Mouse (Mus musculus): ENCODE measurements around the gene Nub1. TPM values are rescaled to one million over a fixed set of nuclear protein-coding genes. Genes with fewer than 3 reads are reported as not detected.

Gene Nub1
- total RNA-seq, 2 experiments from 2014 or later: 31.1 to 33.2 TPM

DNA sequence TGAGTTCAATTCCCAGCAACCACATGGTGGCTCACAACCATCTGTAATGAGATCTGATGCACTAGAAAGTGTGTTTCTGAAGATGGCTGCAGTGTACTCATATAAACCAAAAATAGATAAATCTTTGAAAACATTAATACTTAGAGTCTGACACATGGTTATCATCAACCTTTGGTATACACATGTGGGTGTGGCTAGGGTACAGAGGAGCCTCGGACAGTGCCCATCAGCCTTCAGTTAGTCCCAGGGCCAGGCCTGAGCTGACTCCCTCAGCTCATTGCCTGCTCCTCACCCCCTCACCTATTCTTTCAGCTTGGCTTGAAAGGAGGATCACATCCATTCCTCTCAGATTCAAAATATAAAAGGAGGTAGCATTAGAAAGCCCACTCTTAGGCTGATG is 53.2 kb downstream of the Nub1 start:
- no peak for DNase-seq (ENCODE audit: low spot score)

DNA sequence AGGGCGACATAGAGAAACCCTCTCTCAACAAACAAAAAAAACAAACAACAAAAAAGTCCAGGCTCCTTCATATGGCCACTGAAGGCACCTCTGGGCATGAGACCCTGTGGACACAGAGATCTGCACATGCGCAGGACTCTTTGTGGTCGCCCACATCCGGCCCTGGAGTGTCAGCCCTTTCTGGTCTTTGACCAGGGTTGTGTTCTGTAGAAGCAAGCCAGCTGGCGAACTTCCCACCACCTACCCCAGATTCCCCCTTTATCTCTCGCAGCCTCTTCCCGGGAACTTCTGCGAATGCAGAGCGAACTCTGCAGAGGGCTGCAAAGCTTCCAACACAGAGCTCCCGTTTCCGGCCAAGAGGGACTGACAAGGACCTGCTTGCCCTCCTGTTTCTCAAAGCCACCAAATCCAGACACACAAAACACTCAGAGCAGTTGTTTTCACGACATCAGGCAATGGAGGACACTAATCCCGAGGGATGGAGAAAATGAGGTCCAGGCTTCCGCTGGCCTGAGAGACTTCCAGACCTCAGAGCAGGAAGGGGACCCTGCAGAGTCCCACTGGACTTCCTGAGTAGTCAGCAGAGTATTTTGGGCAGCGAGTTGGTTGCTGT is 53.9 kb downstream of the Nub1 start:
- peak; percentile 58 for DNase-seq (ENCODE audit: low spot score)

DNA sequence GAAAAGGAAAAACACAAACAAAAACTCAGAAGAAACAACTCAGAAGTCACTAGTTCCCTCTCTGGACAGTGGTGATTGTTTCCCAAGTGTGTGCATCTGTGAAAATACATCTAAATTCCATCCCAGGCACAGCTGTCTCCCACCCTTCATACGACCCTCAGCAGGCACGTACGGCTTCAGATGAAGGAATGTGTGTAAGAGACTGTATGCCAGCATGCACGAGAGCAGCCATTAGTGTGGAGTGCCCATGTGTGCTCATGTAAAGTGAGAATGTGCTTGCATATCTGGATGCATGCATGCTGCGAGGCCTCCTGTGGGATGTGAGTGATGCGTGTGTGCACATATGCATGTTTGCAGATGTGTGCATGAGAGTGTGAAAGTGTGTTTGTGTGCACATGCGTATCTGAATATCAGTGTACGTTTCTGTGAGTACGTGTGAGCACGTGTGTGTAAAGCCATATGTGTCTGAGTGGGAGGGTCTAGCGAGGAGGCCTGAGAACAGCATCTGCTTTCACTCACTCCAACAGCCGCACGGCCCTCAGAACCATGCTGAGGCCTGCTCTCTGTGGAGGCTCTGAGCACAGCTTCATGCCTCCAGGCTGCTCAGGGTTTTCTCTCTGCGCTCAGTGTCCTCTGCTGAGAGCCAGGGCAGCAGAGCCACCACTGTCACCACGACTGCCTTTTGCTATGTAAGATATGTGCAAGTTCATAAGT is 56.0 kb downstream of the Nub1 start:
- no peak for DNase-seq (ENCODE audit: low spot score)

DNA sequence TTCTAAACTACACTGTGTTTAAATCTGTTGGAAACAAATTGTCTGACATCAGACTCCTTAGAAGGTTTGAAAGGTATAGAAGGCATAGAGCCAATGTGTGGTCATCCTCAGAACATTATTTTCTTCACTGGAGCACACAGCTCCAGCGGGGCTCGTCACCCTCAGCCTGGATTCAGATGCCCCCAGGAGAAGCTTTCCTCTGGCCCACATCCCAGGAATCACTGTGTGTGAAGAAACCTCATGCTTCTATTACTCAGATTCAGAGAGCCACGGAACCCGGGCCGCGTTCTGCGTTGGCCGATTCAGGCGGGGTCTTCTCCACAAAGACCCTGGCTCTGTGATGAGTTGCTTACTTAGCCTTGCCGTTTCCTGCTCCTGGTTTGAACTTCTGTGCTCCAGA is 58.6 kb downstream of the Nub1 start:
- no peak for DNase-seq (ENCODE audit: low spot score)

DNA sequence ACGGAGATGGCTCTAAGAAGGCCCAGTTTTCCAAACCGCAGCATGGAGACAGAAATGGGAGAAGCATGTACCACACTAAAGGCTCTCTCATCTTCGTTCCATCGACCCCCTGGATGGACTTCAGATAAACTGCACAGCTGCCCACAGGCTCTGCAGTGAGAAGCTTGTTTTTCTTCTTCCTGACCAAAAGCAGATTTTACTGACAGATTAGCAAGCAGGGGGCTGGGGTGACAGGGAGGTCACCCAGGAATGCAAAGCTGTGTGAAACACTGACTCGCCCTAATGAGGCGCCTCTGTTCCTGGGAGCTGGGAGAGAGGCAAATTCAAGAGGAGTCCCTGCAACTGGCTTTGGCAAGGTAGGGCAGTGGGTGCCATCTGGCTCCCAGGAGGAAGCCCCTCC is 62.2 kb downstream of the Nub1 start:
- DNase-seq (ENCODE audit: low spot score): no peak

DNA sequence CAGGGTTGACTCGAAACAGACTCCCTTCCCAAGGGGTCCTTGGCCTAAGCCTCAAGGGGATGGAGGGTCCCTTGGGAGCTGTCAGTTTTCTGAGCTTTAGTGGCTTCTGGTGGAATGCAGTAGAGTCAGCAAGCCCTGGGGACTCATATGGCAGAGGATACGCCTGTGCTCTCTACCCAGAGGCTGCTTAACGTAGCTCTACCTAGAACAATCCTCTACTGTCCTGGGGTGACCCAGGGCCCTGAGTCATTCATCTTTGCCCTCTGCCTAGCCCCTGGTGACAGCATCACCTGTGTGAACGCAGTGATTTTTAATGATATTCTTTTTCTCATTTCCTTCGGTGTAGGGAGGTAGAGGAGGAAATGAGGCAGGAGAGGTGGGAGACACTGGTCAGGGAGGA is 64.4 kb downstream of the Nub1 start:
- no peak for DNase-seq (ENCODE audit: low spot score)

DNA sequence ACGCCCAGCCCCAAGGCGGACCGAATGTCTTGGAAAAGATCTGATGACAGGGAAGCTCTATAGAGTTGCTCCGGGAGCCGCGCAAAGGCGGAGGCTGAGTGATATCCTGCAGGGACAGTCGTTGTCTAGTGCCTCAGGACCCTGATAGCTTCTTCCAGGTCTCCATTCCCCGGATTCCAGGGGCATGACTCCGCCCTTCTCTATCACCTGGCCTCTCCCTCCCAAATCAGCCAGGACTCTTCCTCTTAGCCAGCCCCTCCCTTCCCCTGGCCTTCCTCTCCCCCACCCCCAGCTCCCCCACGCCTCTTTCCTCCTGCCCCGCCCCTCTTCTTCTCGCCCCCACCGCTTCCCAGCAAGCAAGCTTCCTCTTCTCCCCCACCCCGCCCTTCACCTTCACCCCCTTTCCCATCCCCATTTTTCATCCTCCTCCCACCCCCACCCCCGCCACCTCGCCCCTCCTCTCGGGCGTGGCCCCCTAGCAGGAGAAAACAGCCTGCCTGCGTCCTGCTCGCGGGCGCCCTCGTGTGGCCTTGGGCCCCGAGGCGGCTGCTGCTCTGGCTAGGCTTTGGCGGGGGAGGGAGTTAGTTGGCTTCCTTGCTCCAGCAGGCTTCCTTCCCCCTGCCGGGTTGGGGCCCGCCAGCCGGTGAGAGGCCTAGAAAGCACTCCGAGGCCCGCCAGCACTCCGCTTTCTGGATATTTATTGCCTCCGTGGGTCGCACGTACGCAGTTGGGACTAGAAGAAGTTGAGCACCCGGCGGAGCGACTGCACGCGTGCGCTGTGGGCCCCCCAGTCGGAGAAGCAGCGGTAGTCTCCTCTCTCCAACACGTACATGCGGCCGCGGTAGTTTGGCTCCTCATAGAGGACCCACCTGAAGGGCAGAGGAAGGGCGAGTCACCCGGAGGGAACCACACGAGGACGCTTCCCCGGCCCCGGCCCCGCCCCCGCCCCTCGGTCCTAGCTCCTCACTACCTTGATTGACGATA is 65.3 kb downstream of the Nub1 start:
- peak; percentile 87 for DNase-seq (ENCODE audit: low spot score)

DNA sequence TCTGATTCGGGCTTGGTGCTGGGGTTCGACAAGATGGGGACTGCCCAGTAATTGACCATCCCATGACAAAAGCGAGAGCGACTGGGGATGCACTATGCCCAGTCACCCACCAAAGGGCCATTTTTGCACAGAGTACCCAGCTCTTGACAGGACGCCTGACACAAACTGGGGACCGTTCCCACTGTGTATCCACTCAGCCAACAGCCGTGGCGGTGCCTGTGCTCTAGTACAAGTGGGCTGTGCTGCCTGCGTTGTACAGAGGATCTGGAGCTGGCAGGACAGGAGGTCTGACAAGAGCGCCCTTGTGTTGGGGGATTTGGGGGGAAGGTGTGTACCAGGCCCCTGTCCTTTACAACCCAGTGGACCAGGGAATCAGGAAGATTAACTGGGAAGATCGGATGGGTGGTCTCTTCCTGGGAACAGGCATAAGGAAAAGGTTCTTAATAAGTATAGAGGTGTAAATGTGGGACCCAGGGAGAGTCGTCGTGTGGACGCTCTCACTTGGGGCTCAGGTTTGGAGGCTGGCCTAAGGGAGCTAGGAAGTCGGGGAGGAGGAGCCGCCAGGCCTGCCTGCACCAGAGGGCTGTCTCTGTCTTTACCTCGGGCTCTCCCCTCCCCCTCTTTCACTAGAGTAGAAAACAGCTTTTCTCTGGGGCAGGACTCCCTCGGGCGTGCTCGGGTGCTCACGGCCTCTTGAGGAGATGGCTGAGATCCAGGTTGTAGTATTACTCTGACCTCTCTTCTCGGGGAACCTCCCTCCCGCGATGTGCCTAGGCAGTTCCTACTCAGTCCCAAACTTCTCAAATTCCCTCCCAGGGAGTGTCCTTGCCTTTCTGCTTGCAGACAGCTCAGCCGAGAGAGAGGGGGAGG is 66.2 kb downstream of the Nub1 start:
- peak; percentile 46 for DNase-seq (ENCODE audit: low spot score)

DNA sequence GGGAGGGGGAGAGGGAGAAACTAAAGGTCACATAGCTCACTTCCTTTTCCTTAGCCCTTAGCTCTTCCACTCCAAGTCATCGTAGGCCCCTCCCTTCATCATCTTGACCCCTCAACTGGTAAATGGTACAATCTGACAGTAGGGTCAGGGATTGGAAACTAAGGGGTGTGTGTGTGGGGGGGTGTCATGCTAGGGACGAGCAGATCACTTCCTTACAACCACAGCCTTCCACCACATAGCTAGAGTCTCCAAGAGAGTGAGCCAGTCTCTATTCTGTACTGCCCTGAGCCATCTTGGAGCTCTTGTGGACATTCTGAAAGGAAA is 66.8 kb downstream of the Nub1 start:
- DNase-seq (ENCODE audit: low spot score): no peak

DNA sequence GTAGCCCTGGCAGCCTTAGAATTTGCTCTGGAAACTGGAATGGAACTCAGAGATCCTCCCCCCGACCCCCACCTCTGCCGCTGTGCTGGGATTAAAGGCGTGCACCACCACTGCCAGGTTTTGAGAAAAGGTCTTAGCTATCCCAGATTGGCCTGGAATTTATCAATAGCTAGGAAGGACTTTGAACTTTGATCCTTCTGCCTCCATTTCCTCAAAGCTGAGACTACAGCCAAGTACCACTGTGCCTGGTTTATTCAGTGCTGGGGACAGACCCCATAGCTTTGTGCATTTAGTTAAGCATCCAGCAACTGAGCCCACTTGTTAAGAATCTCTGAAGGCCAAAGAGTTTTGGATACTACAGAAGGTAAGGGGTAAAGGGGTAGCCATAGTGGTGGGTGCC is 71.6 kb downstream of the Nub1 start:
- no peak for DNase-seq (ENCODE audit: low spot score)

DNA sequence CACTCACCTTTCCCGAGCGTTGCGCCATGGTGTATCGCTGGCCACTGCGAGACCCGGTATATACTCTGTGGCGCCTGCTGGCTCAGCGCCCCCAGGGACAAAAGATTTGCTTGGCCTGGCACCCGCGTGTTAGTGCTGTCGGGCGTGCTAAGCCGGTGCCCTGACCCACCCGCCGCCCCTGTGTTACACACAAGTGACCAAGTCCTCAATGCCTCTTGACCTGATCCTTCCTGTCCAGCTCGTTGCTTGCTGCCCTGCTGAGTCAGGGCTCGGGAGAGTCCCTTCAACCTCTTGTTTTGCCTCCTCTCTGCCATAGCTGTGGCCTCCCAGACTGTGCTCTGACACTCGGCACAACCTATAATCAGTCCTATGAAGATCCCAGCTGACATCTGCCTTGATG is 72.5 kb downstream of the Nub1 start, which contains the start of gene Crygn:
Gene Crygn, minus strand, starts transcription at position 193 of the 400 bp plus-strand sequence.
- no peak for DNase-seq (ENCODE audit: low spot score)

Other genes with a start within 250 kb of the Nub1 start
- 100 to 1,000 TPM; 183 to 194 TPM for gene Fastk, start 240.2 kb upstream of the Nub1 start, total RNA-seq (2021)
- 10 to 100 TPM; 17.7 to 23.3 TPM for gene Tmub1, start 237.7 kb upstream of the Nub1 start, total RNA-seq (2021)
- gene Agap3, start 233.4 kb upstream of the Nub1 start, total RNA-seq (2021): 10 to 100 TPM; 74.3 to 84.7 TPM
- gene Gbx1, start 158.3 kb upstream of the Nub1 start, total RNA-seq (2021): not detected
- 100 to 1,000 TPM; 101 to 107 TPM for gene Asb10, start 144.6 kb upstream of the Nub1 start, total RNA-seq (2021)
- gene 4931409K22Rik, start 128.7 kb upstream of the Nub1 start, total RNA-seq (2021): not detected
- 100 to 1,000 TPM; 108 to 112 TPM for gene Abcf2, start 108.1 kb upstream of the Nub1 start, total RNA-seq (2021)
- 10 to 100 TPM in 1 of 2 experiments, 1 to 10 TPM in 1; 8.9 to 10.3 TPM for gene Chpf2, start 98.8 kb upstream of the Nub1 start, total RNA-seq (2021)
- 100 to 1,000 TPM; 199 to 207 TPM for gene Smarcd3, start 61.1 kb upstream of the Nub1 start, total RNA-seq (2021)
- gene Wdr86, start 45.2 kb downstream of the Nub1 start, total RNA-seq (2021): not detected
- gene Crygn, start 72.5 kb downstream of the Nub1 start, total RNA-seq (2021): not detected
- gene Rheb, start 157.1 kb downstream of the Nub1 start, total RNA-seq (2021): 10 to 100 TPM; 62.1 to 71.5 TPM

Measured in gastrocnemius, adult 18-20 months (tissue).